Mouse (Mus musculus) stomach, postnatal 0 days (tissue): ENCODE data around the gene Rspo1.

Experiments
- CTCF ChIP-seq: IDR thresholded peaks from 2 replicates; pipeline ENCODE4 v1.5.1; 2016; ENCODE audit warnings: antibody characterized with exemption, low read depth, mild to moderate bottlenecking, moderate library complexity
- EP300 ChIP-seq: optimal IDR thresholded peaks from 2 replicates; pipeline ENCODE3; 2016; ENCODE audit warnings: antibody characterized with exemption

- TF ChIP-seq EP300 (no peak), CTCF (no peak)
These were observed 28.9 kb upstream of the Rspo1 start for GRCm38 (mm10) chr4:124957284-124957683.
